Mouse (Mus musculus): Measurements from ENCODE around the gene Gm3642. TPM values are rescaled to one million over a fixed set of nuclear protein-coding genes. Genes with fewer than 3 reads are reported as not detected.
"Not testable (repeated sequence)": the region's sequence is repeated elsewhere in the genome, so short reads cannot be mapped to it uniquely, and the experiment has no call there.

The Gm3642 gene
- not detected in 2 replicates for polyA plus RNA-seq (2011; ENCODE audit: insufficient read depth, insufficient read length, low replicate concordance, missing spikeins)

DNA sequence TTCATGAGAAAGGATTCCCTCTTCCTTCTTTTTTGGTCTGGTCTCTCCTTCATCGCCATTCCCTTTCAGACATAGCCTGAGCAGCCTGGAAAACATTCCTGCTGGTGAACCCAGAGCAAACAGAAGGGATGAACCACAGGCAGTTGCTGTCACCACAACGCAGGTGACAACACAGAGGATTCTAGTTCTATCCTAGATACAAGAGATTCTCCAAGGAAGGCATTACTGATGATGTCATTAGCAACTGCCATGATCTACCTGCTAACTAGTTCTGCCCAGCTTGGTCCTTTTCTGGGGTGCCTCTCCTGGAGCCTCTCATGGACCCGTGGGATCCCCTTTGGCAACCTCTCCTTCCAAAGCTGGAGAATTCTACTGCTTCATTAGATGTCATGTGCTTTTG, at the start of gene Gm3642:
Gene Gm3642, minus strand, starts transcription at position 101 of the 400 bp plus-strand sequence.
- not testable (repeated sequence) for H3K4me1 ChIP-seq (ENCODE audit: control insufficient read depth, insufficient read depth, low read length); H3K27ac ChIP-seq (ENCODE audit: control insufficient read depth, insufficient read depth, low read depth, low read length, poor library complexity); H3K4me3 ChIP-seq (replicated peaks; ENCODE audit: control insufficient read depth, low read depth, low read length)
- no CpG with 5 or more reads among the region's 3 CpGs for WGBS

DNA sequence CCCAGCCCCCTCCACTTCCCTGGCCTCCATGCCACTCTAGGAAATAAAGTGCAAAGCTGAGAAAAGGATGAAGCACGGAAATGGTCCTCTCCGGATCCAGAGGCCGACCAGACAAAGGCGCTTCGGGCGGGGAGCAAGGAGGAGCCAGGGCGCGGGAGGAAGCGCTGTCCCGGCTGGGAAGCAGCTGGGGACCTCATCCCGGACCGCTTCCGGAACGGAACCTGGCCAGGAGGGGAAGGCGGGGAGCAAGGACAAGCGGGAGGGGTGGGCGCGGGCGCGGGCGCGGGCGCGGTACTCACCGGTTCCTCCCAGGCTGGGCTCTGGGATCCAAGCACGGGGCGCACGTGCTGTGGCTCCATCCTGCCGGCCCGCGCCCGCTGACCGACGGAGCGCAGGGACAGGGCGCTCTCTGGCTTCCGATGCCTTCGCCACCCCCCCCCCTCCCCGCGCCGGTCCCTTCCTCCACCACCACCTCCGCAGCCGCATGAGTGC, 49.5 kb upstream of the Gm3642 start, which contains the start of gene Gm3667:
Gene Gm3667, minus strand, starts transcription at position 442 of the 492 bp plus-strand sequence.
- under 1% methylated on average over 37 of the region's 43 CpGs for WGBS
- not testable (repeated sequence) for H3K4me3 ChIP-seq (replicated peaks; ENCODE audit: control insufficient read depth, low read depth, low read length); H3K4me1 ChIP-seq (ENCODE audit: control insufficient read depth, insufficient read depth, low read length); H3K27ac ChIP-seq (ENCODE audit: control insufficient read depth, insufficient read depth, low read depth, low read length, poor library complexity)

DNA sequence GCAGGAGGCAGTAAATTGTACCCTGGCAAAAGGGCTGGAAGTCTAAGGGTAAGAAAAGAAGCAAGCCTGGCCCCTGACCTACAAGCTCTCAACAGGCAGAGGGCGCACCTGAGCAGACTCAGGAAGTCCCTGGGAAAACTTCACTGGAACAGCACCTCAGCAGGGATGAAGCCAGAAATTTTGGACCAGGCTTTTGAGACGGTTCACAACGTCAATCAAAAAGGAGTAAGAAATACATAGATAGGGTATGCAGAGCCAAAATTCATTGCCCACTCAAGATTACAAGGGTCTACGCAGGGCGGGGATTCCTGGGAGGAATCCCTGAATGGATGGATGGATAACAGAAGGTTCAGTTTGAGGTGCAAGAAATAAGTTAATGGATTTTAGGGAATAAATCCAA, 48.7 kb upstream of the Gm3642 start:
- 22% methylated on average over 5 of the region's 5 CpGs for WGBS
- H3K27ac ChIP-seq (ENCODE audit: control insufficient read depth, insufficient read depth, low read depth, low read length, poor library complexity); H3K4me3 ChIP-seq (replicated peaks; ENCODE audit: control insufficient read depth, low read depth, low read length); H3K4me1 ChIP-seq (ENCODE audit: control insufficient read depth, insufficient read depth, low read length): not testable (repeated sequence)

DNA sequence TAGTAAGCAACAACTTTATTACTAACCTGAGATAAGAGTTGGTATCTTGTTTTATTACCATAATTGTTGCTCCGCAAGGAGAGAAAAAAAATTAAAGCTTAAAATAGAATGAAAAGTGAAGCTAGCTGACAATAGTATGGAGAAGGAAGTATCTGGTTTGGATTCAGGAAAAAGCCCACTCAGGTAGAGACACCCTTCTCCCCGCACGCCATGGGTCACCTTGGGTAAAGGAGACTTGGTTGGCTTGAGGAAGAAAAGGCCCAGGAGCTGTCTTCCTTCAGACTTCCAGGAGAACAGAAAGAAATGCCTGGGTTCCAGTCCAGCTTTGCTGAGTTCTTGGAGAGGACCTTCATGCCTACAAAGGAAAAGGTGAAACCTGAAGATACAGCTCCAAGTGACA, 16.8 kb downstream of the Gm3642 start:
- not testable (repeated sequence) for H3K4me3 ChIP-seq (replicated peaks; ENCODE audit: control insufficient read depth, low read depth, low read length); H3K27ac ChIP-seq (ENCODE audit: control insufficient read depth, insufficient read depth, low read depth, low read length, poor library complexity); H3K4me1 ChIP-seq (ENCODE audit: control insufficient read depth, insufficient read depth, low read length)
- 81% methylated on average over 3 of the region's 3 CpGs for WGBS

Other genes starting within 250 kb of the Gm3642 start
- gene Gm3629, start 249.7 kb downstream of the Gm3642 start, polyA plus RNA-seq (2011; ENCODE audit: insufficient read depth, insufficient read length, low replicate concordance, missing spikeins) = not detected in 2 replicates
- not detected in 2 replicates for gene Gm3460, start 217.9 kb downstream of the Gm3642 start, polyA plus RNA-seq (2011; ENCODE audit: insufficient read depth, insufficient read length, low replicate concordance, missing spikeins)
- gene Gm10251, start 156.1 kb downstream of the Gm3642 start, polyA plus RNA-seq (2011; ENCODE audit: insufficient read depth, insufficient read length, low replicate concordance, missing spikeins) = not detected in 2 replicates
- gene Gm8050, start 120.1 kb downstream of the Gm3642 start, polyA plus RNA-seq (2011; ENCODE audit: insufficient read depth, insufficient read length, low replicate concordance, missing spikeins) = not detected in 2 replicates
- not detected in 2 replicates for gene Gm3636, start 98.0 kb downstream of the Gm3642 start, polyA plus RNA-seq (2011; ENCODE audit: insufficient read depth, insufficient read length, low replicate concordance, missing spikeins)
- gene Gm8362, start 65.9 kb downstream of the Gm3642 start, polyA plus RNA-seq (2011; ENCODE audit: insufficient read depth, insufficient read length, low replicate concordance, missing spikeins) = not detected in 2 replicates
- not detected in 2 replicates for gene Gm3667, start 49.7 kb upstream of the Gm3642 start, polyA plus RNA-seq (2011; ENCODE audit: insufficient read depth, insufficient read length, low replicate concordance, missing spikeins)
- gene Gm6356, start 133.5 kb upstream of the Gm3642 start, polyA plus RNA-seq (2011; ENCODE audit: insufficient read depth, insufficient read length, low replicate concordance, missing spikeins) = not detected in 2 replicates
- gene Gm10406, start 187.1 kb upstream of the Gm3642 start, polyA plus RNA-seq (2011; ENCODE audit: insufficient read depth, insufficient read length, low replicate concordance, missing spikeins) = not detected in 2 replicates
- not detected in 2 replicates for gene Gm3685, start 204.7 kb upstream of the Gm3642 start, polyA plus RNA-seq (2011; ENCODE audit: insufficient read depth, insufficient read length, low replicate concordance, missing spikeins)